Mouse (Mus musculus): ENCODE measurements around the gene Sema4f. TPM values are rescaled to one million over a fixed set of nuclear protein-coding genes. Genes with fewer than 3 reads are reported as not detected.

Gene Sema4f
- polyA plus RNA-seq, 1 experiment, result 1.3 TPM

GRCm38 (mm10) chr6:82885441-82885840 is 54.1 kb downstream of the Sema4f start:
- no peaks in the 10 kb centered on the region for H3K27me3 ChIP-seq (ENCODE audit: control insufficient read depth, insufficient read depth, low read length)

DNA sequence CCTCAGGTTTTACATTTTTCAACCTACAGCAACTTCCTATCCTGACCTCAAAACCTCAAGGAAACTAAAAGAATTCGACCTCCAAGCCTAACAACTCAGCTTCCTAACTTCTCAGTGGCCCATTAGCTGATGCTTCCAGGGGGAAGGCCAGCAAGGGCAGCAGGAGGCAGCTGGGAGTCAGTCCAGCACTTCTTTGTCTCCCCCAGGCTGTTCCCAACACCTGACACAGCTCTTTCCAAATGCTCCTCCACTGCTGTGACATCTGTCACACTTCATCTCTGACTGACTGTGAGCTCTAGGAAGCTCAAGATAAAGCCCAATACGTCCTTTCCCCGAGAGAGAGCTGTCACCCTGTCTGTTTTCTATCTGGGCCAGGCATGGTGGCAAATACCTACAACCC is 55.0 kb downstream of the Sema4f start:
- Histone ChIP-seq H3K27me3 (ENCODE audit: control insufficient read depth, insufficient read depth, low read length) (no peaks in the 10 kb centered on the region), H3K4me1 (ENCODE audit: control insufficient read depth, insufficient read depth, low read length) (peaks cover 4% of the 10 kb centered on the region), H3K4me3 (ENCODE audit: control insufficient read depth, low read depth, low read length) (no peak overlapping the region), H3K27ac (ENCODE audit: control insufficient read depth, insufficient read depth, low read depth, low read length) (no peak overlapping the region), H3K36me3 (ENCODE audit: control insufficient read depth, insufficient read depth, low read length) (no peaks in the 10 kb centered on the region)
- no peak for TF ChIP-seq POLR2A (IDR thresholded peaks at IDR 0.05; ENCODE audit: control insufficient read depth, low read depth, low read length)
- no peak for TF ChIP-seq CTCF (IDR thresholded peaks at IDR 0.05; ENCODE audit: control insufficient read depth, insufficient read depth, insufficient replicate concordance, low read depth, low read length)

More at GRCm38 (mm10) chr6:82885441-82885840, 54.1 kb downstream of the Sema4f start:
- no peaks in the 10 kb centered on the region for H3K36me3 ChIP-seq (ENCODE audit: control insufficient read depth, insufficient read depth, low read length)
- no peak for TF ChIP-seq CTCF (IDR thresholded peaks at IDR 0.05; ENCODE audit: control insufficient read depth, insufficient read depth, insufficient replicate concordance, low read depth, low read length)
- no peak for TF ChIP-seq POLR2A (IDR thresholded peaks at IDR 0.05; ENCODE audit: control insufficient read depth, low read depth, low read length)
- no peak overlapping the region for H3K4me3 ChIP-seq (ENCODE audit: control insufficient read depth, low read depth, low read length)
- H3K27ac ChIP-seq (ENCODE audit: control insufficient read depth, insufficient read depth, low read depth, low read length), result no peak overlapping the region
- peaks cover 4% of the 10 kb centered on the region for H3K4me1 ChIP-seq (ENCODE audit: control insufficient read depth, insufficient read depth, low read length)

DNA sequence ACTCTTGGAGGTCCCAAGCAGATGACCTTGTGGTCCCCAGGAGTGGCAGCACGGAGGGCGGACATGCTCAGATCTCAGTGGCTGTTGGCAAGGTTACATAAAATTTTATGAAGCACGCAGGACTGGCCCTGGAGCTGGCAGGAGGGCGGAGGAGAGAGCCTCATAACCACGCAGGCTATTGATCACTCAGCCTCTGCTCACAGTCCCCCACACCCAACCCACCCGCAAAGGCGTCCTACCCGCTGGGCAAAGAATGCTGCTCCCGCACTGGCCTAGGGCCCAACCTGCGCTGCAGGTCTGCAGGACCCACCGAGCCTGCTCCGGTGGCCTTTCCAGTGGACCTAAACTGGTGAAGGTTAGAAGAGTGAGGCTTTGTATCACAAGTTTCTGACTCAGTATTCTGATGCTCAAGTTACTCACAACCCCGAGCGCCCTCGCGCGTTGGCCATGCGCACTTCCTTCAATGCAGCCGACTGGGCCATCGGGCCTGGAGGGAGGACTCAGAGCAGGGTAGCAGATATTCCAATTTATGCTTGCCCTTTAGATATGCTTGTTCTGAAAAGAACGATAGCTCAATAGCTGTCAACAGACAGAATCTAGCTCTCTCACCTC is 58.0 kb downstream of the Sema4f start:
- H3K4me3 ChIP-seq (ENCODE audit: control insufficient read depth, low read depth, low read length), result no peak overlapping the region; the same call in 1 of the 2 replicates
- TF ChIP-seq POLR2A (IDR thresholded peaks at IDR 0.05; ENCODE audit: control insufficient read depth, low read depth, low read length) (no peak), CTCF (IDR thresholded peaks at IDR 0.05; ENCODE audit: control insufficient read depth, insufficient read depth, insufficient replicate concordance, low read depth, low read length) (peak; percentile 48; the same call in 1 of the 2 replicates)
- H3K27me3 ChIP-seq (ENCODE audit: control insufficient read depth, insufficient read depth, low read length), result no peaks in the 10 kb centered on the region
- no peak overlapping the region for H3K27ac ChIP-seq (ENCODE audit: control insufficient read depth, insufficient read depth, low read depth, low read length)
- H3K36me3 ChIP-seq (ENCODE audit: control insufficient read depth, insufficient read depth, low read length), result no peaks in the 10 kb centered on the region
- peaks cover 4% of the 10 kb centered on the region for H3K4me1 ChIP-seq (ENCODE audit: control insufficient read depth, insufficient read depth, low read length)

GRCm38 (mm10) chr6:82880807-82881206 is 58.8 kb downstream of the Sema4f start:
- Histone ChIP-seq H3K4me3 (ENCODE audit: control insufficient read depth, low read depth, low read length) (no peak overlapping the region), H3K27me3 (ENCODE audit: control insufficient read depth, insufficient read depth, low read length) (no peaks in the 10 kb centered on the region), H3K27ac (ENCODE audit: control insufficient read depth, insufficient read depth, low read depth, low read length) (no peak overlapping the region), H3K36me3 (ENCODE audit: control insufficient read depth, insufficient read depth, low read length) (no peaks in the 10 kb centered on the region), H3K4me1 (ENCODE audit: control insufficient read depth, insufficient read depth, low read length) (peaks cover 4% of the 10 kb centered on the region)
- TF ChIP-seq POLR2A (IDR thresholded peaks at IDR 0.05; ENCODE audit: control insufficient read depth, low read depth, low read length), result no peak
- TF ChIP-seq CTCF (IDR thresholded peaks at IDR 0.05; ENCODE audit: control insufficient read depth, insufficient read depth, insufficient replicate concordance, low read depth, low read length), result peak; percentile 29; the same call in 1 of the 2 replicates

DNA sequence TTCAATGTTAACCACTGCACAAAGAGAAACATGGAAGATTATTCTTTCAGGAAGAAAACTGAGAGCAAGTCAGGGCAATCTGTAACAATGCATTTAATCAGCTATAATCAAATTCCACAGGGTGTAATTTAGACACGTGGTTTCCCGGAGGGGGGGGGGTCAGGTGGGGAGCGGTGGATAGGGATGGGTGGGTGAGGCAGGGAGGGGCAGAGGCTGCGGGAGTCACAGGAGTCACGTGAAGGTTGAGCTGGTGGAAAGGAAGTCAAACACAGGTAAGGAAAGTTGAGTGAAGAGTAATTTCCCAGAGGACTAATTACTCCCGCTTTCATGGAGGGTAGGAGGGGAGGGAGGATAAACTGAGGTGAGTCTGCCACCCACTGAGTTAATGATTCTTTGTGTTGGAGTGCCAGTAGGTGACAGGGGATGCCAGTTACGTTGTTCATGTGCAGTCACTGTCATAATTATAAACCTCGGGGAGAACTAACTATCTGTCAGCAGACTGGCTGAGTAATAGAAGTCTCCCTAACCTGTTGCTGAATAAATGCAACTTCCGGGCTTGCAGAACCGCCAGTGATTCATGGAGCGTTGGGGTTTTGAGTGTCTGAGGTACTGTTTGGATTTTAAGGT is 60.0 kb downstream of the Sema4f start:
- H3K4me3 ChIP-seq (ENCODE audit: control insufficient read depth, low read depth, low read length), result no peak overlapping the region
- H3K4me1 ChIP-seq (ENCODE audit: control insufficient read depth, insufficient read depth, low read length), result peaks cover 4% of the 10 kb centered on the region
- H3K27me3 ChIP-seq (ENCODE audit: control insufficient read depth, insufficient read depth, low read length), result no peaks in the 10 kb centered on the region
- no peak overlapping the region for H3K27ac ChIP-seq (ENCODE audit: control insufficient read depth, insufficient read depth, low read depth, low read length)
- TF ChIP-seq POLR2A (IDR thresholded peaks at IDR 0.05; ENCODE audit: control insufficient read depth, low read depth, low read length) (no peak), CTCF (IDR thresholded peaks at IDR 0.05; ENCODE audit: control insufficient read depth, insufficient read depth, insufficient replicate concordance, low read depth, low read length) (no peak)
- no peaks in the 10 kb centered on the region for H3K36me3 ChIP-seq (ENCODE audit: control insufficient read depth, insufficient read depth, low read length)

DNA sequence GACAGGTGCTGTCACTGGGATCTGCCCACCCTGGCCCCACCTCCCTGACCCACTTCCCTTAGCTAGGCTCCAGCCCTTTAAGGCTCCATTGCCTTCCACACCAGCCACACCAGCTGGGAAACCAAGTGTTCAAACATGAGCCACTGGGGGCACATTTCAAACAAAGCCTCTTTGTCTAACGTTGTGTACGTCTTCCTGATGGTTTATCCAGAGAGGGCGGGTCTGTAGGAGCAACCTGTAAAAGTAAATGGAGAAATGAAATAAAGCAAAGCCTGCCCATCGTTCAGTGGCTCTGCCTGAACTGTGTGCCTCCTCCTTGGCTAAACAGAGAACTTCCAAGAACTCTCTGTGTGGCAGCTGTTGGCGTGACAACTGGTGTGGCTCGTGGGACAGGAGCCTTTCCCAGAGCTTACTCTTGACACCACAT is 64.0 kb downstream of the Sema4f start:
- TF ChIP-seq CTCF (IDR thresholded peaks at IDR 0.05; ENCODE audit: control insufficient read depth, insufficient read depth, insufficient replicate concordance, low read depth, low read length) (no peak), POLR2A (IDR thresholded peaks at IDR 0.05; ENCODE audit: control insufficient read depth, low read depth, low read length) (no peak)
- H3K27ac ChIP-seq (ENCODE audit: control insufficient read depth, insufficient read depth, low read depth, low read length), result no peak overlapping the region
- no peaks in the 10 kb centered on the region for H3K36me3 ChIP-seq (ENCODE audit: control insufficient read depth, insufficient read depth, low read length)
- H3K4me1 ChIP-seq (ENCODE audit: control insufficient read depth, insufficient read depth, low read length), result no peaks in the 10 kb centered on the region
- H3K27me3 ChIP-seq (ENCODE audit: control insufficient read depth, insufficient read depth, low read length), result no peaks in the 10 kb centered on the region
- H3K4me3 ChIP-seq (ENCODE audit: control insufficient read depth, low read depth, low read length), result no peak overlapping the region

GRCm38 (mm10) chr6:82872332-82872707 is 67.2 kb downstream of the Sema4f start:
- TF ChIP-seq CTCF (IDR thresholded peaks at IDR 0.05; ENCODE audit: control insufficient read depth, insufficient read depth, insufficient replicate concordance, low read depth, low read length) (no peak), POLR2A (IDR thresholded peaks at IDR 0.05; ENCODE audit: control insufficient read depth, low read depth, low read length) (no peak)
- Histone ChIP-seq H3K4me3 (ENCODE audit: control insufficient read depth, low read depth, low read length) (no peak overlapping the region), H3K27ac (ENCODE audit: control insufficient read depth, insufficient read depth, low read depth, low read length) (no peak overlapping the region), H3K36me3 (ENCODE audit: control insufficient read depth, insufficient read depth, low read length) (no peaks in the 10 kb centered on the region), H3K4me1 (ENCODE audit: control insufficient read depth, insufficient read depth, low read length) (no peaks in the 10 kb centered on the region), H3K27me3 (ENCODE audit: control insufficient read depth, insufficient read depth, low read length) (no peaks in the 10 kb centered on the region)
